25 mouse cellular contexts compared by ENCODE assay signal in the genomic region with DNA sequence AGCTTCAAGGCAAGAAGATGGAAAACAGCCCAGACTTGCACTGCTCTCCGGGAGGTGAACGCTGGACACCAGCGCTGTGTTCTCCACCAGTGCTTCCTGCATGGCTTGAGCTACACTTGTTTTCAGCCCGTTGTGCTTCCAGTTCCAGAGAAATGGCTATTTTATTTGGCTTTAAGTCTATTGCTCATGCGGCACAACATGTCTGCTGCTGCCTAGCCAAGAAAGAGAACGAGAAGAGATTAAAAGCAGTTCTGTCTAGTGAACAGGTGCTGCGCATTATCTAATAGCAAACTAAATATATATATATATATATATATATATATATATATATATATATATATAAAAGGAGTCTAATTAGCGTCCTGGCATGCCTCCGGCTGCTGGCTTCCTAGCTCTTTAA.
DNase-seq lines count a peak whose midpoint lies in the region; ATAC-seq and TF ChIP-seq lines count a peak whose summit lies in the region.
"Had no signal": no experiment of that assay in that cellular context is flagged by ENCODE, and none has a peak within 500 bp of the region (broad histone marks: within the 10 kb centered on the region; RNA-seq: fewer than 3 reads in every experiment).

No protein-coding gene starts in this region.

- no peaks in the 10 kb centered on the region for H3K4me1 ChIP-seq in forebrain, postnatal 0 days (ENCODE audit: insufficient read depth)
- H3K4me1 ChIP-seq in forebrain, embryonic 10.5 days = no peaks in the 10 kb centered on the region
- H3K4me1 ChIP-seq: forebrain, embryonic 12.5 days; hindbrain, embryonic 13.5 days; limb, embryonic 12.5 days; liver, embryonic 15.5 days had no signal

- DNase-seq in forebrain, postnatal 0 days = peak; percentile 35
- no peak for DNase-seq in forebrain, embryonic 10.5 days (ENCODE audit: extremely low spot score, low spot score)
- peak in 1 of 2 experiments; percentile 8 for DNase-seq in layer of hippocampus, adult 2 months (ENCODE audit: low spot score in 2 of 2)
- no peak for DNase-seq in layer of hippocampus, adult 9-10 months (ENCODE audit: low spot score)
- peak; percentile 40 for DNase-seq in right cerebral cortex, adult 18-20 months
- no peak for DNase-seq in right cerebral cortex, postnatal 14 days
- no peak for DNase-seq in c-Kit-positive CD71-positive TER-119-positive erythroid progenitor cells, embryonic 14.5 days (ENCODE audit: low spot score)
- DNase-seq: adrenal gland, postnatal 25 days; B cell, adult 2 months; cerebellum, adult 8-10 months; cerebellum, postnatal 36 days; gastrocnemius, postnatal 10 days; heart, postnatal 4 days; kidney, adult 9 months; kidney, postnatal 10 days; lung, embryonic 14.5 days; lung, postnatal 14 days; midbrain, embryonic 14.5 days; thymus, postnatal 4 days had no signal

- no peak overlapping the region for H3K27ac ChIP-seq in forebrain, postnatal 0 days (ENCODE audit: low read depth, low read length)
- no peak overlapping the region for H3K27ac ChIP-seq in forebrain, embryonic 10.5 days
- peak overlapping the region; percentile 64 for H3K27ac ChIP-seq in layer of hippocampus, adult 2 months
- H3K27ac ChIP-seq: embryonic facial prominence, embryonic 12.5 days; forebrain, embryonic 12.5 days; hindbrain, embryonic 13.5 days; limb, embryonic 12.5 days; liver, embryonic 15.5 days had no signal

- no peaks in the 10 kb centered on the region for H3K36me3 ChIP-seq in forebrain, postnatal 0 days (ENCODE audit: insufficient read depth)
- no peaks in the 10 kb centered on the region for H3K36me3 ChIP-seq in forebrain, embryonic 10.5 days (replicated peaks)
- H3K36me3 ChIP-seq: embryonic facial prominence, embryonic 12.5 days; forebrain, embryonic 12.5 days; hindbrain, embryonic 13.5 days; limb, embryonic 12.5 days; liver, embryonic 15.5 days had no signal

- no peaks in the 10 kb centered on the region for H3K27me3 ChIP-seq in forebrain, postnatal 0 days (ENCODE audit: insufficient read depth, low read length)
- H3K27me3 ChIP-seq in forebrain, embryonic 10.5 days (ENCODE audit: poor library complexity, severe bottlenecking) = no peaks in the 10 kb centered on the region
- H3K27me3 ChIP-seq: embryonic facial prominence, embryonic 12.5 days; forebrain, embryonic 12.5 days; limb, embryonic 12.5 days; liver, embryonic 15.5 days had no signal

- ATAC-seq in forebrain, postnatal 0 days = no peak
- ATAC-seq: intestine, postnatal 0 days had no signal

- H3K9me3 ChIP-seq in forebrain, postnatal 0 days (ENCODE audit: low read length) = no peaks in the 10 kb centered on the region
- peaks cover 5% of the 10 kb centered on the region; the same call in 1 of the 2 replicates for H3K9me3 ChIP-seq in forebrain, embryonic 10.5 days
- H3K9me3 ChIP-seq: embryonic facial prominence, embryonic 12.5 days; forebrain, embryonic 12.5 days; hindbrain, embryonic 13.5 days; liver, embryonic 15.5 days had no signal

- no peak overlapping the region for H3K4me3 ChIP-seq in forebrain, postnatal 0 days (ENCODE audit: low read depth, low read length)
- no peak overlapping the region for H3K4me3 ChIP-seq in forebrain, embryonic 10.5 days
- no peak overlapping the region for H3K4me3 ChIP-seq in layer of hippocampus, adult 2 months
- H3K4me3 ChIP-seq: embryonic facial prominence, embryonic 12.5 days; forebrain, embryonic 12.5 days; hindbrain, embryonic 13.5 days; limb, embryonic 12.5 days; liver, embryonic 15.5 days had no signal

- no peak for TF ChIP-seq CTCF in forebrain, postnatal 0 days (IDR thresholded peaks at IDR 0.05; ENCODE audit: low read depth)
- TF ChIP-seq CTCF in layer of hippocampus, adult 2 months (conservative IDR thresholded peaks at IDR 0.05) = no peak

- 43% methylated on average over 9 of the region's 9 CpGs for WGBS in forebrain, postnatal 0 days
- WGBS in forebrain, embryonic 10.5 days = 85% methylated on average over 9 of the region's 9 CpGs

- no peak overlapping the region for H3K4me2 ChIP-seq in forebrain, postnatal 0 days (ENCODE audit: low read depth)
- H3K4me2 ChIP-seq: embryonic facial prominence, embryonic 12.5 days; forebrain, embryonic 12.5 days; hindbrain, embryonic 13.5 days; limb, embryonic 12.5 days; liver, embryonic 15.5 days; lung, embryonic 14.5 days had no signal

- no peak overlapping the region for H3K9ac ChIP-seq in forebrain, postnatal 0 days
- H3K9ac ChIP-seq: embryonic facial prominence, embryonic 12.5 days; forebrain, embryonic 12.5 days; hindbrain, embryonic 13.5 days; limb, embryonic 12.5 days; liver, embryonic 15.5 days; lung, embryonic 14.5 days had no signal

Comparison
In these comparisons a context has a peak if more than half of its experiments do, and no peak if none do; other contexts are left out.
1. DNase-seq: peak in forebrain, postnatal 0 days (single experiment) and right cerebral cortex, adult 18-20 months (single experiment); none in forebrain, embryonic 10.5 days (single experiment), layer of hippocampus, adult 9-10 months (single experiment), right cerebral cortex, postnatal 14 days (single experiment) and c-Kit-positive CD71-positive TER-119-positive erythroid progenitor cells, embryonic 14.5 days (single experiment).